Mouse (Mus musculus): ENCODE results near the gene Clasp1.

Gene Clasp1

GRCm38 (mm10) chr1:118450891-118451450 is 62.1 kb downstream of the Clasp1 start:
- DNase-seq (ENCODE audit: low spot score in 2 of 2), result no peak

- no peak for DNase-seq (ENCODE audit: low spot score in 2 of 2)
Measured at GRCm38 (mm10) chr1:118453577-118453976, 64.7 kb downstream of the Clasp1 start.

- no peak for DNase-seq (ENCODE audit: low spot score in 2 of 2)
Measured at GRCm38 (mm10) chr1:118454817-118455216, 66.0 kb downstream of the Clasp1 start.

GRCm38 (mm10) chr1:118457256-118457882 is 68.5 kb downstream of the Clasp1 start:
- DNase-seq (ENCODE audit: low spot score in 2 of 2), result peak; percentile 16 to 44

- no peak for DNase-seq (ENCODE audit: low spot score in 2 of 2)
Measured at GRCm38 (mm10) chr1:118457883-118458259, 69.0 kb downstream of the Clasp1 start.

DNA sequence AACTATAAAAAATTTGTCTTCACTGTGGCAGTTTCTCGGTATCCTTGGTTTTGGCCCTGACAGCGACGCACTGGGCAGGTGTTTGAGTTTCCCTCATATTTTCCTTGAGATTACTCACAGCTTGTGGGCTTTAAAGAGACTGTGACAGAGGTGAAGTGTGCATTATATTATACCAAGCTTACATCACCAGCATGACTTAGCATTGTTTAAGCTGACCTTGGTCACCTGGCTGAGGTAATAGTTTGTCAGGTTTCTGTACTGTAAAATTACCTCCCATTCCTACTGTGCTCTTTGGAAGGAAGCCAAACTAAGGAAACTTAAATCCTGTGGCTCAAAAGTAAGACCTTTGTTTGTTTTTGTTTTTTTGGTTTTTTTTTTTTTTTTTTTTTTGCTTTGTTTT is 69.4 kb downstream of the Clasp1 start:
- no peak for DNase-seq (ENCODE audit: low spot score in 2 of 2)

DNA sequence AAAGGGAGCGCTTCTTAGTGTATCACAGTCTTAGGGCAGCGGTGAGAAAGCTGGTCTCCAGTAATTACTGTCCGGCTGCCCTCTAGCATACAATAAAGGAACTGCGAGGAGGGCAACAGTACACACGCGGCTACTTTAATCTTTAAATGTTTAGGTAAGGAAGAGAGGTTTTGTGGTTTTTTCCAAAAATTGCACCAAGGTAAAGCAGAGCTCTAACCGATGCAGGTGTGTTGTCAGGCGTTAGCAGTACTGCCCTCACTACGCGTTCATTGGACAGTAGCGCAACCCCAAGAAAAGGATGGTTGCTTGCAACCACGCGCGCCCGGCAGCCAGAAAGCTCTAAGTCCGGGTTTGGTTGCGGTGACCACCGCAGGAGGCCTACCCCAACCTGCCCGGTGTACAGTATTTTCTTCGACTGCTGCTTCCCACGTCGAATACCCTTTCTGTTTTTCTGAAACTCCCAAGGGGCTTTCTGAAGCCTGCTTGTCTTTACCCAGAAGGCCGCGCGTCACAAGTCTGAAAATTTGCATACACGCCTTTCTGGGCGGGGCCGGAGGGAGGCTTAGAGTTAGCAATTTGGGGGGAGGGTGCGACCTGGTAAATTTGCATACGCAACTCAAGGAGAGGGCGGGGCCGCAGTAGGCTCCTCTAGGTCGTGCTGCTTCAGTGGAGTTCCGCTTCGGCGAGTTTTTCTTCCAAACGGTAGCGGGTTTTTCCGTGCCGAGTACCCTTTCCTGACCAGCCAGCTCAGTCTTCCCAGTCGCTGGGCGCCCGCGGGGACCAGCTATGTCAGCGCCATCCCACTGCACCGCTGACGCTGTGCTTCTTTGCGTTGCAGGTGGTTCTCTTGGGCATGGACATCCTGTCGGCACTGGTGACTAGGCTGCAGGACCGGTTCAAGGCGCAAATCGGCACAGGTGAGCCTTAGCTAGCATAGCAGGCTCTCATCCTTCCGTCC is 70.4 kb downstream of the Clasp1 start:
- DNase-seq (ENCODE audit: low spot score in 2 of 2), result peak; percentile 87 to 92

- DNase-seq (ENCODE audit: low spot score in 2 of 2), result no peak
Measured at GRCm38 (mm10) chr1:118460716-118461115, 71.9 kb downstream of the Clasp1 start.

DNA sequence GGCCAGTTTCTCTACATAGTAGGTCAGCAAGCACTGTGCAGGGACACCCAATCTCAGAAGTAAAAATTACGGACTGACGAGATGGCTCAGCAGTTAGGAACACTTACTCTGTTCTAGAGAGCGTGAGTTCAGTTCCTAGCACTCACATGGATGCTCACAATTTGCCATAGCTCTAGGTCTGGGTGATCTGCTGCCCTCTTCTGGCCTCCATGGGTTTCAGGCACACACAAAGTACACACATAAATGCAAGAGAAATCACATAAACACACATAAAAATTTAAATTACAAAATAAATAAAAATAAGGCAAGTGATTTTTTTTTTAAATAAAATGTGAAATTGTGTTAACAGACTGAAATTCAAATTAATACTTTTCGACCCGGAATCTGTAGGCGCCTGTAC is 77.2 kb downstream of the Clasp1 start:
- DNase-seq (ENCODE audit: low spot score in 2 of 2), result no peak

DNA sequence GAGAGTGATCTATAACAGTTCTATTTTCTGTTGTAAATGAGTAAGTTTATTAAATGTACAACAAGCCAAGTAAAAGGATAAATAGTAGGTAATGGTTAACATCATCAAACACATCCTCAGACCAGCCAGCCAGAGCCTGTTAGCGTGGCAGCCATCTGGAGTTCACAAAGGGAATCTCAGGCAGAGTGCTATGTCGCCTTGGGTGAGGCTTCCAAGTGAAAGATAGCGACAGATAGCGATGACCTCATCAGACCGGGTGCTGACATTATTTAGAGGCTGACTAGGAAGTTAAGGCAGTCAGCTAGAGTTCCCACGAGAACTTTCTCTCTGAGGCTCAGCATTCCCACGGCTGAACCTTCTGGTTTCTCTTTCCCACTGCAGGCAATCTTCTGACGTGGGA is 83.5 kb downstream of the Clasp1 start:
- no peak for DNase-seq (ENCODE audit: low spot score in 2 of 2)

- peak in 1 of 2 experiments; percentile 48 for DNase-seq (ENCODE audit: low spot score in 2 of 2)
Measured at GRCm38 (mm10) chr1:118476919-118477318, 88.1 kb downstream of the Clasp1 start.

GRCm38 (mm10) chr1:118479246-118479645 is 90.4 kb downstream of the Clasp1 start:
- DNase-seq (ENCODE audit: low spot score in 2 of 2), result no peak

DNA sequence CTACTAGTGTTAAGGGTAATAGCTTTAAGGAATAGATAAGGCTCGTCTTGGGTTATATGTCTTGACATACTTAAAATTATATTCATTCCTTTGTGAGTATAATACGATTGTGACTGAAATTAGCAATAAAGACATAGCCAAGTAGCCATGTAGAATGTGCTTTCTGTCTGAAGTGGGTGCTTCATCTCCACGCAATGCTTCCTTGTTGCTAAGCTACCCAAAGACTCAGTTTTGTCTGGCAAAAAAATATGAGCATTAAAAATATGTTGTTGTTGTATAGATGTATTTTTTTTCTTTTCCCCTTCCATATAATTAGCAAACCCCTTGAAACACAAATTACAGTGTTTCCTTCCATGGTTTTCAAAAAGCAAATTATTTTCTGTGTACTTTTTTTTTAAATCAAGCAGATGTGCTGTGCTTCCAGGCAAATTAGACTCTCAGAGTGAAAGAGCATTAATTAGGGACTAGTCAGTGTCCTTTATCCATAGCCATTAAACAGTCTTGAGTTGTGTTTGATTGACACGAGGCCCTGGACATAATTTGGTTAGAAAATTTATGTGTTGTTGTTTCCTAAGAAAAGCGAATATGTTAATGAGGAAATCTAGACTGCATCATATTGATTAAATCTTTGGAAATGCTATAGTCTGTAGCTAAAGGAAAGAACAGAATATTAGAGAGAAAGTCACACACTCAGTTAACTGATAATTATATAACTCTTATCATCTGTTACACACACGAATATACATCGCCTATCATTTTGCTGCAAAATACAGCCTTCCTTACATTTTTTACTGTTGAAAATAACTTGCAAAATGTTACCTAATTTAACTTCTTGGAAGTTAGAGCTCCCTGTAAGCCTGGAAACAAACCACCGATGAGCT is 91.9 kb downstream of the Clasp1 start:
- DNase-seq (ENCODE audit: low spot score in 2 of 2), result no peak

DNA sequence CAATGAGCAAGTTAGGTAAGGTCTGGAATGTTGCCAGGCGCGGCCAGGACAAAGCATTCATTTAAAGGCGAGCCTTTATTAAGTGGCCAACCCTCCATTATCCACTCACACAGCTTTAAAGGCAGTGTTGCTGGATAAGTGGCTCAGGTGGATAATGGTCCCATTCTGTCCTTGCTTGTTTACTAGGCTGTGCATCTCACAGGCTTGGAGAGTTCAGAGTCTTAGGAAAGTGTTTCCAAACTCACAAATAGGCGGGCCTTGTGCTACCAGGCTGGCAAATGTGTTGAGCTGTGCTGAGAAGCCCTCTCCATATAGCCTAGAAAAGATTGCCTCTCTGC is 92.5 kb downstream of the Clasp1 start:
- DNase-seq (ENCODE audit: low spot score in 2 of 2), result peak; percentile 30 to 47

- DNase-seq (ENCODE audit: low spot score in 2 of 2), result peak; percentile 52 to 66
Measured at GRCm38 (mm10) chr1:118481703-118482102, 92.8 kb downstream of the Clasp1 start.

GRCm38 (mm10) chr1:118482285-118483019 is 93.6 kb downstream of the Clasp1 start:
- peak; percentile 25 to 26 for DNase-seq (ENCODE audit: low spot score in 2 of 2)

DNA sequence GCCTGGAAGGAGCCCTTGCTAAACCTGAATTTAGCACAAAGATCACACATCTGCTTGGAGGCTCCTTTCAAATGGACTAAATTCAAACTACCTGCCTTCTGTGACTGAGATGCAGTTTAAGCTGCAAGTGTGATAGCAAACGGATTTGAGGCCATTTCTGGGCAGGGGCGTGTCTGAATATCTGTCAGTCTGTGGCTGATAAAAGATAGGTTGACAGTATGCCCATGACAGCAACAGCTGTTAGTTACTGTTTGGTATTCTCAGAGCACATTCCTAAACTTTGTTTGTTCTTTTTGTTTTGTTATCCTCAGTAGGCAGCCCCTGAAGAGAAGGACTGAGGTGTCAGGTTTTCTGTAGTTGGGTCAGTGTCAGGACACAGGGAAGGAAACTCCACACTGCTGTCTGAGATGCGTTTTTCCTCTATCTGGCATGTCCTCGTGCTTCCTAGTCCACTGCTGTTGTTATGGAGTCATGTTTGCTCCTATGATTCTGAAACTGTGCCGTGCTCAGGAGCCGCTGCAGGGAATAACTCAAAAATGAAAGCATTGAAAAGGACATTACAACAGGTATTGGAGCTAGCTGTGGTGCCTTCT is 94.7 kb downstream of the Clasp1 start:
- DNase-seq (ENCODE audit: low spot score in 2 of 2), result no peak

DNA sequence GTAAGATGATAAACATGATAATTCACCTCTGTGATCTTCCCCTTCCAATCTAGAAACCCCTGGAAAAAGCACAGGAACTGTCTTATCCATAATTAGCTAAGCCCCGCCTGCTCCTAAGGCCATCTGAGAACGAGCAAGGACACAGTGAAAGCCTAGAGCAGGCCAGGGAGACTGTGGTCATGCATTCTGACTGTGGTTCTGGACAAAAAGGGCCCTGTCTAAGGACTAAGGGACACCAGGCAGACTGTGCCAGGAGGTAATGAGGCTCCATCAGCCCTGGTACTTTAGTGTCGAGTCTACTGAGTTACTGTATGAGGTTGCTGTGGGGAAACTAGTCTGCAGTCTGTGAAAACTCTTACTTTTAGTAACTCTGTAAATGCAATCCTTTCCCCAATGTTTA is 96.7 kb downstream of the Clasp1 start:
- DNase-seq (ENCODE audit: low spot score in 2 of 2), result no peak

DNA sequence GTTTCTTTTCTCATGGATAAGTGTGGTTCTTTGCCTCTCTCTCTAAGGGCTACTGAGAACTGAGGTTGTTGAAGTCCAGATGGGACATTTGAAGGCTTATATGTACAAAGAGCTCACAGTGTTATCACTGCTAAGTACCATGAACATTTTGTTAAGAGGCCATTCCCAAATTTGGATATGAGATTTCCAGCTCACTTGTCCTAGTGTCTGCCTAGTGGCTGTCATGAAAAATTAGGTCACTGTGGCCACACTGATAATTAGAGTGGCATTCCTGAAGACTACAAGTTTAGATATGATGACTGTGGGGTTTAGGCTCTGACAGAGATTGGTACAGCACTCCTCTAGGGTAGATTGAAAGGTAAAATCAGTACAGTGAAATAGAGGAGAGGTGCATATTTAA is 97.2 kb downstream of the Clasp1 start:
- no peak for DNase-seq (ENCODE audit: low spot score in 2 of 2)

GRCm38 (mm10) chr1:118492811-118493210 is 104.0 kb downstream of the Clasp1 start:
- DNase-seq (ENCODE audit: low spot score in 2 of 2), result no peak

DNA sequence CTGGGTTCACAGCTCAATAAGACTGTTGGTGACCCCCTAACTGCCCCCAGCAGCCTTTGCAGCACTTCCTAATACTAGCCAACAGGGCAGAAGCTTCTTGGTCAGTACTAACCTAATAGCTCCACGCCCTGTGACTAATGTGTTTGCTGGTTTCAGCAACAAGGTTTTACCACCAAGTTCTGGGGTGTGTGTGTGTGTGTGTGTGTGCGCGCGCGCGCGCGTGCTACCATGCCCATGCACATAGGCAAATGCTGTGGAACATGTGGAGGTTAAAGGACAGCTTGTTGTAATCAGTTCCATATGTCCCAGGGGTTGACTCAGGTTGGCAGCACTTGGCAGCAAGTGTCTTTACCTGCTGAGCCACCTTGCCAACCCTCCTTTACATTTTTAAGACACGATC is 105.7 kb downstream of the Clasp1 start:
- DNase-seq (ENCODE audit: low spot score in 2 of 2), result no peak

All from right cerebral cortex, adult 2 months (tissue).